Mouse (Mus musculus): ENCODE data around the gene Blmh.
"Not testable (repeated sequence)": the region's sequence is repeated elsewhere in the genome, so short reads cannot be mapped to it uniquely, and the experiment has no call there.

Blmh gene

GRCm38 (mm10) chr11:76917230-76917548 lies 7.4 kb upstream of the Blmh start:
- no peak for DNase-seq

GRCm38 (mm10) chr11:76920607-76921006 lies 4.0 kb upstream of the Blmh start:
- no peak for DNase-seq

- not testable (repeated sequence) for DNase-seq
Measured at GRCm38 (mm10) chr11:76928586-76928985, 4.0 kb downstream of the Blmh start.

- DNase-seq, result no peak
Measured at GRCm38 (mm10) chr11:76933209-76933608, 8.6 kb downstream of the Blmh start.

GRCm38 (mm10) chr11:76936578-76936977 lies 12.0 kb downstream of the Blmh start:
- no peak for DNase-seq

GRCm38 (mm10) chr11:76944839-76945238 lies 20.2 kb downstream of the Blmh start:
- no peak for DNase-seq

- DNase-seq, result peak; percentile 92
Measured at GRCm38 (mm10) chr11:76945386-76946202, 21.0 kb downstream of the Blmh start.

- DNase-seq, result peak; percentile 6
Measured at GRCm38 (mm10) chr11:76946203-76946585, 21.6 kb downstream of the Blmh start.

GRCm38 (mm10) chr11:76953536-76953935 lies 28.9 kb downstream of the Blmh start:
- no peak for DNase-seq

- no peak for DNase-seq
Measured at GRCm38 (mm10) chr11:76965703-76966102, 41.1 kb downstream of the Blmh start.

- no peak for DNase-seq
Measured at GRCm38 (mm10) chr11:76970328-76970727, 45.7 kb downstream of the Blmh start.

GRCm38 (mm10) chr11:76974680-76975319 lies 50.2 kb downstream of the Blmh start:
- DNase-seq, result no peak

GRCm38 (mm10) chr11:76981570-76982141 lies 57.0 kb downstream of the Blmh start:
- DNase-seq, result no peak

GRCm38 (mm10) chr11:76982415-76982814 lies 57.8 kb downstream of the Blmh start:
- no peak for DNase-seq

GRCm38 (mm10) chr11:76983641-76984040 lies 59.0 kb downstream of the Blmh start:
- no peak for DNase-seq

- no peak for DNase-seq
Measured at GRCm38 (mm10) chr11:76984173-76984572, 59.6 kb downstream of the Blmh start.

- DNase-seq, result no peak
Measured at GRCm38 (mm10) chr11:76990839-76991238, 66.2 kb downstream of the Blmh start.

- DNase-seq, result peak; percentile 43
Measured at GRCm38 (mm10) chr11:76992886-76993285, 68.3 kb downstream of the Blmh start.

GRCm38 (mm10) chr11:76995966-76996672 lies 71.5 kb downstream of the Blmh start:
- no peak for DNase-seq

- DNase-seq, result peak; percentile 78
Measured at GRCm38 (mm10) chr11:76997305-76997704, 72.7 kb downstream of the Blmh start.

- DNase-seq, result no peak
Measured at GRCm38 (mm10) chr11:76997916-76998704, 73.5 kb downstream of the Blmh start, which contains the start of gene Slc6a4. Slc6a4 (plus strand) TSS chr11:76998603.

- DNase-seq, result no peak
Measured at GRCm38 (mm10) chr11:76998705-76999226, 74.2 kb downstream of the Blmh start.

All from liver (tissue).